8 mouse cellular contexts compared by ENCODE assay signal in genomic region chr2:20520636-20521595, GRCm38 (mm10).
DNase-seq lines count a peak whose midpoint lies in the region; ATAC-seq and TF ChIP-seq lines count a peak whose summit lies in the region.

No protein-coding gene starts in this region.

- peak overlapping the region; percentile 65 for H3K9ac ChIP-seq in heart, adult 2 months (ENCODE audit: low read depth, low read length)

- peaks cover 2% of the 10 kb centered on the region; the same call in 1 of the 2 replicates for H3K36me3 ChIP-seq in heart, adult 2 months (ENCODE audit: control insufficient read depth, insufficient read depth, low read length)

- DNase-seq in frontal cortex, postnatal 14 days (ENCODE audit: low spot score in 2 of 2) = no peak
- DNase-seq in heart, adult 2 months = peak; percentile 66 to 67
- peak; percentile 11 for DNase-seq in kidney, adult 9 months
- peak; percentile 23 to 25 for DNase-seq in lung, postnatal 4 days
- DNase-seq in cerebellum, postnatal 4 days (ENCODE audit: low spot score in 2 of 2) = no peak
- DNase-seq in urinary bladder, postnatal 25 days (ENCODE audit: low spot score) = no peak

- 0 out of 2 replicates have a peak, but pooled peaks have one; percentile 73 for TF ChIP-seq EP300 in heart, adult 2 months (IDR thresholded peaks at IDR 0.05; ENCODE audit: insufficient read depth, low read depth, low read length)

- H3K79me2 ChIP-seq in heart, adult 2 months (replicated peaks; ENCODE audit: control insufficient read depth, insufficient read depth, low read length) = 0 out of 2 replicates have a peak, but pooled peaks cover 2% of the 10 kb centered on the region

- peak; percentile 67 for ATAC-seq in frontal cortex, adult (ENCODE audit: low TSS enrichment)

- peak overlapping the region; percentile 35; the same call in 1 of the 2 replicates for H3K4me3 ChIP-seq in cortical plate, adult 2 months (ENCODE audit: insufficient read depth, low read length)
- H3K4me3 ChIP-seq in heart, adult 2 months = peak overlapping the region; percentile 60

- peaks cover 6% of the 10 kb centered on the region; the same call in 1 of the 2 replicates for H3K4me1 ChIP-seq in cortical plate, adult 2 months (ENCODE audit: control insufficient read depth, insufficient read depth, low read length)
- peaks cover 6% of the 10 kb centered on the region for H3K4me1 ChIP-seq in heart, adult 2 months (ENCODE audit: control insufficient read depth, insufficient read depth, low read length)

- 31% methylated on average over 23 of the region's 23 CpGs for WGBS in heart, adult 2 months

- H3K27me3 ChIP-seq in heart, adult 2 months (ENCODE audit: control insufficient read depth, insufficient read depth, low read length) = no peaks in the 10 kb centered on the region

- TF ChIP-seq POLR2A in cortical plate, adult 2 months (IDR thresholded peaks at IDR 0.05; ENCODE audit: extremely low read depth, insufficient read depth, low read length) = no peak
- TF ChIP-seq POLR2A in heart, adult 2 months (IDR thresholded peaks at IDR 0.05; ENCODE audit: insufficient read depth, low read depth, low read length) = peak; percentile 63

- intact Hi-C loops in heart, adult 2 months (cut with DNase I) = loop anchor here (10.0 kb wide), 1 partner anchor 254 kb away; no protein-coding TSS in a partner anchor

- H3K27ac ChIP-seq in cortical plate, adult 2 months (ENCODE audit: insufficient read depth, low read length) = no peak overlapping the region
- H3K27ac ChIP-seq in heart, adult 2 months = peak overlapping the region; percentile 88

- no peak for TF ChIP-seq CTCF in cortical plate, adult 2 months (IDR thresholded peaks at IDR 0.05; ENCODE audit: extremely low read depth, insufficient read depth, low read length)
- TF ChIP-seq CTCF in heart, adult 2 months (IDR thresholded peaks at IDR 0.05) = no peak

Comparison
In these comparisons a context has a peak if more than half of its experiments do, and no peak if none do; other contexts are left out.
1. DNase-seq: peak in heart, adult 2 months (2 of 2), kidney, adult 9 months (single experiment) and lung, postnatal 4 days (2 of 2); none in frontal cortex, postnatal 14 days (0 of 2), cerebellum, postnatal 4 days (0 of 2) and urinary bladder, postnatal 25 days (single experiment).